Mouse (Mus musculus): ENCODE measurements at regions not wholly inside any gene's neighbourhood (a gene's known extent, or its start where the extent isn't known, plus 50 kb on each side); places are given as distances from the start of the nearest gene placed in this dataset.

- H3K4me2 ChIP-seq, result no peak overlapping the region
- H3K9ac ChIP-seq, result no peak overlapping the region
- H3K9me3 ChIP-seq (replicated peaks), result no peaks in the 10 kb centered on the region
- H3K36me3 ChIP-seq (replicated peaks), result no peaks in the 10 kb centered on the region
- H3K27ac ChIP-seq (replicated peaks), result no peak overlapping the region
- no peak for ATAC-seq (ENCODE audit: insufficient read depth)
- no peak overlapping the region for H3K4me3 ChIP-seq (replicated peaks)
- H3K27me3 ChIP-seq, result no peaks in the 10 kb centered on the region
- 49% methylated on average over 3 of the region's 3 CpGs for WGBS (ENCODE audit: insufficient replicate concordance)
- H3K4me1 ChIP-seq (replicated peaks), result no peaks in the 10 kb centered on the region
Observed at GRCm38 (mm10) chr15:69257161-69257778, 2756.6 kb upstream of the Lrrc6 start.

- H3K27ac ChIP-seq (replicated peaks), result no peak overlapping the region
Observed at GRCm38 (mm10) chr15:69253698-69254097, 2753.0 kb upstream of the Lrrc6 start.

GRCm38 (mm10) chr15:69252095-69252494 lies 2751.4 kb upstream of the Lrrc6 start:
- Histone ChIP-seq H3K36me3 (replicated peaks) (no peaks in the 10 kb centered on the region), H3K4me1 (replicated peaks) (no peaks in the 10 kb centered on the region), H3K4me3 (replicated peaks) (no peak overlapping the region), H3K9me3 (replicated peaks) (no peaks in the 10 kb centered on the region), H3K27me3 (no peaks in the 10 kb centered on the region), H3K9ac (no peak overlapping the region), H3K4me2 (no peak overlapping the region), H3K27ac (replicated peaks) (no peak overlapping the region)
- ATAC-seq (ENCODE audit: insufficient read depth), result no peak
- 48% methylated on average over 3 of the region's 3 CpGs for WGBS (ENCODE audit: insufficient replicate concordance)

More at GRCm38 (mm10) chr15:69253698-69254097, 2753.0 kb upstream of the Lrrc6 start:
- ATAC-seq (ENCODE audit: insufficient read depth), result no peak
- 82% methylated on average over 2 of the region's 2 CpGs for WGBS (ENCODE audit: insufficient replicate concordance)
- Histone ChIP-seq H3K4me3 (replicated peaks) (no peak overlapping the region), H3K4me2 (no peak overlapping the region), H3K9ac (no peak overlapping the region), H3K36me3 (replicated peaks) (no peaks in the 10 kb centered on the region), H3K4me1 (replicated peaks) (no peaks in the 10 kb centered on the region), H3K9me3 (replicated peaks) (no peaks in the 10 kb centered on the region), H3K27me3 (no peaks in the 10 kb centered on the region)

GRCm38 (mm10) chr15:69246190-69246966 lies 2745.7 kb upstream of the Lrrc6 start:
- no peak overlapping the region for H3K4me2 ChIP-seq
- no peaks in the 10 kb centered on the region for H3K36me3 ChIP-seq (replicated peaks)
- ATAC-seq (ENCODE audit: insufficient read depth), result no peak
- H3K9me3 ChIP-seq (replicated peaks), result no peaks in the 10 kb centered on the region
- H3K9ac ChIP-seq, result no peak overlapping the region
- H3K4me3 ChIP-seq (replicated peaks), result no peak overlapping the region
- no peaks in the 10 kb centered on the region for H3K4me1 ChIP-seq (replicated peaks)
- H3K27me3 ChIP-seq, result no peaks in the 10 kb centered on the region
- H3K27ac ChIP-seq (replicated peaks), result no peak overlapping the region
- 43% methylated on average over 3 of the region's 3 CpGs for WGBS (ENCODE audit: insufficient replicate concordance)

GRCm38 (mm10) chr15:69235271-69235670 lies 2734.6 kb upstream of the Lrrc6 start:
- WGBS (ENCODE audit: insufficient replicate concordance), result 60% methylated on average over 1 of the region's 1 CpGs

GRCm38 (mm10) chr15:69224619-69225587 lies 2724.2 kb upstream of the Lrrc6 start:
- Histone ChIP-seq H3K9ac (no peak overlapping the region), H3K27me3 (no peaks in the 10 kb centered on the region), H3K27ac (replicated peaks) (no peak overlapping the region), H3K36me3 (replicated peaks) (no peaks in the 10 kb centered on the region), H3K4me2 (no peak overlapping the region), H3K9me3 (replicated peaks) (no peaks in the 10 kb centered on the region), H3K4me3 (replicated peaks) (no peak overlapping the region), H3K4me1 (replicated peaks) (no peaks in the 10 kb centered on the region)
- ATAC-seq (ENCODE audit: insufficient read depth), result no peak
- WGBS (ENCODE audit: insufficient replicate concordance), result 54% methylated on average over 6 of the region's 6 CpGs

More at GRCm38 (mm10) chr15:69235271-69235670, 2734.6 kb upstream of the Lrrc6 start:
- H3K9me3 ChIP-seq (replicated peaks), result no peaks in the 10 kb centered on the region
- no peaks in the 10 kb centered on the region for H3K4me1 ChIP-seq (replicated peaks)
- no peak for ATAC-seq (ENCODE audit: insufficient read depth)
- H3K36me3 ChIP-seq (replicated peaks), result no peaks in the 10 kb centered on the region
- H3K4me2 ChIP-seq, result no peak overlapping the region
- no peak overlapping the region for H3K27ac ChIP-seq (replicated peaks)
- no peaks in the 10 kb centered on the region for H3K27me3 ChIP-seq
- H3K4me3 ChIP-seq (replicated peaks), result no peak overlapping the region
- H3K9ac ChIP-seq, result no peak overlapping the region

GRCm38 (mm10) chr15:69223411-69223810 lies 2722.7 kb upstream of the Lrrc6 start:
- Histone ChIP-seq H3K4me1 (replicated peaks) (no peaks in the 10 kb centered on the region), H3K36me3 (replicated peaks) (no peaks in the 10 kb centered on the region), H3K9ac (no peak overlapping the region), H3K9me3 (replicated peaks) (no peaks in the 10 kb centered on the region), H3K4me3 (replicated peaks) (no peak overlapping the region), H3K27me3 (no peaks in the 10 kb centered on the region), H3K4me2 (no peak overlapping the region), H3K27ac (replicated peaks) (no peak overlapping the region)
- ATAC-seq (ENCODE audit: insufficient read depth), result no peak

GRCm38 (mm10) chr15:69222391-69222790 lies 2721.7 kb upstream of the Lrrc6 start:
- WGBS (ENCODE audit: insufficient replicate concordance), result 43% methylated on average over 1 of the region's 1 CpGs
- no peak overlapping the region for H3K4me3 ChIP-seq (replicated peaks)
- no peak overlapping the region for H3K9ac ChIP-seq
- no peak for ATAC-seq (ENCODE audit: insufficient read depth)
- no peaks in the 10 kb centered on the region for H3K36me3 ChIP-seq (replicated peaks)
- H3K27ac ChIP-seq (replicated peaks), result no peak overlapping the region
- no peaks in the 10 kb centered on the region for H3K4me1 ChIP-seq (replicated peaks)
- no peak overlapping the region for H3K4me2 ChIP-seq
- no peaks in the 10 kb centered on the region for H3K27me3 ChIP-seq
- H3K9me3 ChIP-seq (replicated peaks), result no peaks in the 10 kb centered on the region

Data from liver, embryonic 15.5 days (tissue).